Mouse (Mus musculus) kidney, adult 2 months (tissue): ENCODE measurements at regions not wholly inside any gene's neighbourhood (a gene's known extent, or its start where the extent isn't known, plus 50 kb on each side); places are given as distances from the start of the nearest gene placed in this dataset.
"Not testable (repeated sequence)": the region's sequence is repeated elsewhere in the genome, so short reads cannot be mapped to it uniquely, and the experiment has no call there.

Source experiments
- DNase-seq: peaks from one replicate; pipeline ENCODE4 v3.0.0; 2021
- H3K27ac ChIP-seq: fragments of 200-500 bp; 2 replicates; pipeline ENCODE4 v1.5.1; 2012; ENCODE audit warnings: low read depth, low read length, control low read depth, inconsistent platforms; ENCODE audit not compliant: insufficient read depth
- H3K27me3 ChIP-seq: fragments of 200-500 bp; replicated peaks from 2 replicates; pipeline ENCODE4 v1.6.1; 2012; ENCODE audit warnings: mild to moderate bottlenecking, moderate library complexity, low read length, inconsistent platforms; ENCODE audit not compliant: control insufficient read depth, insufficient read depth
- H3K36me3 ChIP-seq: fragments of 200-500 bp; 2 replicates; pipeline ENCODE4 v1.6.1; 2012; ENCODE audit warnings: mild to moderate bottlenecking, moderate library complexity, low read length, inconsistent platforms; ENCODE audit not compliant: control insufficient read depth, insufficient read depth
- H3K4me1 ChIP-seq: fragments of 200-500 bp; 2 replicates; pipeline ENCODE4 v1.6.1; 2011; ENCODE audit warnings: low read length; ENCODE audit not compliant: control insufficient read depth, insufficient read depth
- H3K4me3 ChIP-seq: fragments of 200-500 bp; 2 replicates; pipeline ENCODE4 v1.5.1; 2011; ENCODE audit warnings: mild to moderate bottlenecking, low read depth, low read length, control low read depth; ENCODE audit not compliant: insufficient read depth
- CTCF ChIP-seq: fragments of 200-500 bp; conservative IDR thresholded peaks from 2 replicates; pipeline ENCODE4 v1.5.1; 2011; ENCODE audit warnings: low read depth, mild to moderate bottlenecking, control low read depth, low read length, moderate library complexity, mixed read lengths; ENCODE audit not compliant: insufficient read depth, insufficient read length
- POLR2A ChIP-seq: fragments of 200-500 bp; IDR thresholded peaks from one replicate; pipeline ENCODE4 v1.6.1; 2011; ENCODE audit warnings: low read depth, low read length, control low read depth
- WGBS: fragments of 180-500 bp; shearing (Covaris S2); methylation state at CpG from one replicate; pipeline ENCODE4 v1.1.7; 2018; 5-methylcytosine and 5-hydroxymethylcytosine counted together

GRCm38 (mm10) chr10:10094113-10094512, 193.2 kb upstream of the Stxbp5 start:
- no peak for DNase-seq
- TF ChIP-seq POLR2A (no peak), CTCF (no peak)
- Histone ChIP-seq H3K36me3 (no peaks in the 10 kb centered on the region), H3K4me3 (no peak overlapping the region), H3K27me3 (no peaks in the 10 kb centered on the region), H3K4me1 (no peaks in the 10 kb centered on the region), H3K27ac (no peak overlapping the region)
- WGBS = 87% methylated on average over 1 of the region's 1 CpGs

GRCm38 (mm10) chr10:10093713-10094112, 192.8 kb upstream of the Stxbp5 start:
- 71% methylated on average over 2 of the region's 2 CpGs for WGBS
- DNase-seq = no peak
- TF ChIP-seq CTCF = no peak
- TF ChIP-seq POLR2A = no peak

GRCm38 (mm10) chr10:10085934-10086333, 185.1 kb upstream of the Stxbp5 start:
- Histone ChIP-seq H3K36me3 (no peaks in the 10 kb centered on the region), H3K4me3 (no peak overlapping the region), H3K27me3 (no peaks in the 10 kb centered on the region), H3K4me1 (no peaks in the 10 kb centered on the region), H3K27ac (no peak overlapping the region)
- WGBS = 89% methylated on average over 4 of the region's 4 CpGs
- DNase-seq = no peak
- no peak for TF ChIP-seq CTCF
- no peak for TF ChIP-seq POLR2A

More at GRCm38 (mm10) chr10:10093713-10094112, 192.8 kb upstream of the Stxbp5 start:
- no peaks in the 10 kb centered on the region for H3K36me3 ChIP-seq
- no peaks in the 10 kb centered on the region for H3K4me1 ChIP-seq
- no peak overlapping the region for H3K27ac ChIP-seq
- no peaks in the 10 kb centered on the region for H3K27me3 ChIP-seq
- no peak overlapping the region for H3K4me3 ChIP-seq

- no peak overlapping the region for H3K27ac ChIP-seq
- no peaks in the 10 kb centered on the region for H3K4me1 ChIP-seq
- no peaks in the 10 kb centered on the region for H3K36me3 ChIP-seq
- TF ChIP-seq POLR2A (no peak), CTCF (no peak)
- no peak for DNase-seq
- no peaks in the 10 kb centered on the region; the same call in 1 of the 2 replicates for H3K27me3 ChIP-seq
- no peak overlapping the region for H3K4me3 ChIP-seq
These were observed 169.3 kb upstream of the Stxbp5 start for GRCm38 (mm10) chr10:10070146-10070545.

GRCm38 (mm10) chr10:10069704-10070103, 168.8 kb upstream of the Stxbp5 start:
- H3K27me3 ChIP-seq, H3K27ac ChIP-seq, H3K36me3 ChIP-seq, H3K4me1 ChIP-seq, DNase-seq, H3K4me3 ChIP-seq: not testable (repeated sequence)

- H3K27me3 ChIP-seq = no peaks in the 10 kb centered on the region
- WGBS = 81% methylated on average over 1 of the region's 1 CpGs
- no peak overlapping the region for H3K4me3 ChIP-seq
- DNase-seq = no peak
- no peaks in the 10 kb centered on the region for H3K36me3 ChIP-seq
- no peak overlapping the region for H3K27ac ChIP-seq
- TF ChIP-seq POLR2A = no peak
- H3K4me1 ChIP-seq = no peaks in the 10 kb centered on the region
These were observed 145.9 kb upstream of the Stxbp5 start for GRCm38 (mm10) chr10:10046753-10047152.

- Histone ChIP-seq H3K4me1 (no peaks in the 10 kb centered on the region), H3K36me3 (no peaks in the 10 kb centered on the region), H3K27ac (no peak overlapping the region), H3K27me3 (no peaks in the 10 kb centered on the region), H3K4me3 (no peak overlapping the region)
- TF ChIP-seq POLR2A = no peak
- no peak for TF ChIP-seq CTCF
- DNase-seq = no peak
These were observed 145.4 kb upstream of the Stxbp5 start for GRCm38 (mm10) chr10:10046318-10046717.

GRCm38 (mm10) chr10:10009244-10009643, 108.4 kb upstream of the Stxbp5 start:
- DNase-seq = no peak
- Histone ChIP-seq H3K4me1 (no peaks in the 10 kb centered on the region), H3K36me3 (no peaks in the 10 kb centered on the region), H3K27ac (no peak overlapping the region), H3K27me3 (no peaks in the 10 kb centered on the region), H3K4me3 (no peak overlapping the region)
- no peak for TF ChIP-seq CTCF
- TF ChIP-seq POLR2A = no peak
- 92% methylated on average over 5 of the region's 5 CpGs for WGBS
